Mouse (Mus musculus) hindbrain, postnatal 0 days (tissue): ENCODE measurements at regions not wholly inside any gene's neighbourhood (a gene's known extent, or its start where the extent isn't known, plus 50 kb on each side); places are given as distances from the start of the nearest gene placed in this dataset.

ENCODE experiments used
- ATAC-seq: fragments of 200-750 bp; cut with Nextera tagmentation; 2 replicates; pipeline ENCODE4 v1.8.0; 2017; ENCODE audit warnings: mild to moderate bottlenecking, moderate TSS enrichment, moderate library complexity
- DNase-seq: peaks from one replicate; pipeline ENCODE4 v3.0.0-alpha.2; 2015; ENCODE audit warnings: low spot score
- H3K27ac ChIP-seq: fragments of 300-500 bp; sonication (generic); 2 replicates; pipeline ENCODE4 v1.5.1; 2014; ENCODE audit warnings: mild to moderate bottlenecking
- H3K27me3 ChIP-seq: fragments of 300-500 bp; sonication (generic); 2 replicates; pipeline ENCODE4 v1.6.1; 2014; ENCODE audit warnings: low read length, mixed read lengths; ENCODE audit not compliant: insufficient read depth
- H3K36me3 ChIP-seq: fragments of 300-500 bp; sonication (generic); 2 replicates; pipeline ENCODE4 v1.6.1; 2014; ENCODE audit warnings: low read length, mixed read lengths; ENCODE audit not compliant: insufficient read depth
- H3K4me1 ChIP-seq: fragments of 300-500 bp; sonication (generic); 2 replicates; pipeline ENCODE4 v1.6.1; 2014; ENCODE audit warnings: antibody characterized with exemption, low read length, mixed read lengths; ENCODE audit not compliant: insufficient read depth
- H3K4me2 ChIP-seq: fragments of 300-500 bp; sonication (generic); 2 replicates; pipeline ENCODE4 v1.6.1; 2014; ENCODE audit warnings: low read depth, mild to moderate bottlenecking, low read length, moderate library complexity, mixed read lengths
- H3K4me3 ChIP-seq: fragments of 300-500 bp; sonication (generic); 2 replicates; pipeline ENCODE4 v1.5.1; 2014; ENCODE audit warnings: low read length
- H3K9ac ChIP-seq: fragments of 300-500 bp; sonication (generic); replicated peaks from 2 replicates; pipeline ENCODE4 v1.6.1; 2014; ENCODE audit warnings: mild to moderate bottlenecking, low read length, moderate library complexity, mixed read lengths
- H3K9me3 ChIP-seq: fragments of 300-500 bp; sonication (generic); 2 replicates; pipeline ENCODE4 v1.6.1; 2016; ENCODE audit warnings: low read length, mixed read lengths
- CTCF ChIP-seq: IDR thresholded peaks from 2 replicates; pipeline ENCODE4 v1.5.1; 2016; ENCODE audit warnings: antibody characterized with exemption, control low read depth, low read depth
- WGBS: fragments of 180-500 bp; shearing (Covaris S2); extraction: QIAGEN DNeasy Blood & Tissue Kit; methylation state at CpG from one replicate; pipeline ENCODE4 v1.1.7; 2014; 5-methylcytosine and 5-hydroxymethylcytosine counted together

DNA sequence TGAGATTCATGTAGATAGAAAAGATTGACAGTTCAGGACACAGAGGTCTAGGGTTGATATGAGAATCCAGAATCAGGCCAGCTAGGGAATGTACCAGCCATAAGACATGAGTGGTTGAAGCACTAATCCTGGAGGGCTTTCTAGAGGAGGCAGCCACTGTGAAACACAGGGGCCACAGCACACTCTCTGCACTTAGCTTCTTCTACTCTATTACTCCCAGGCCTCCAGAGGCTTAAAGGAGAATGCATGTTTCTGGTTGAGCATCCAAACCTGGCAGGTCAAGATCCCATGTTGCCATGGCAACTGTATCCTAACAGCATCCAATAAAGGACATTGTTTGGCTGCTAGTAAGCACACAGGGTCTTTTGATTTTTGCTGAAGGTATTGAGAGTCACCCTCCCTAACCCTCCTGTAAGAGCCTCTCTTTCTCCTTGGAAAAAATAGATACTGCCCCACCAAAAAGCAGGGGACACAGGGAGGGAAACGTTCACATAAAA, 76.9 kb upstream of the Pcbd1 start:
- Histone ChIP-seq H3K4me3 (no peak overlapping the region), H3K36me3 (no peaks in the 10 kb centered on the region), H3K4me1 (peaks cover 10% of the 10 kb centered on the region; the same call in 1 of the 2 replicates), H3K27ac (no peak overlapping the region), H3K27me3 (no peaks in the 10 kb centered on the region), H3K9me3 (no peaks in the 10 kb centered on the region), H3K4me2 (no peak overlapping the region), H3K9ac (no peak overlapping the region)
- no peak for TF ChIP-seq CTCF
- DNase-seq: peak; percentile 67
- WGBS: 33% methylated on average over 1 of the region's 1 CpGs
- peak; percentile 33; the same call in 1 of the 2 replicates for ATAC-seq

- Histone ChIP-seq H3K9me3 (no peaks in the 10 kb centered on the region), H3K4me2 (no peak overlapping the region), H3K4me1 (peaks cover 10% of the 10 kb centered on the region; the same call in 1 of the 2 replicates), H3K4me3 (no peak overlapping the region), H3K36me3 (no peaks in the 10 kb centered on the region), H3K27ac (no peak overlapping the region), H3K27me3 (no peaks in the 10 kb centered on the region), H3K9ac (no peak overlapping the region)
- ATAC-seq (0 out of 2 replicates have a peak, but pooled peaks have one; percentile 30), DNase-seq (peak; percentile 68)
- TF ChIP-seq CTCF: no peak
- 38% methylated on average over 4 of the region's 4 CpGs for WGBS
Observed at GRCm38 (mm10) chr10:61010697-61011096, 78.4 kb upstream of the Pcbd1 start.

- H3K27ac ChIP-seq: no peak overlapping the region
- TF ChIP-seq CTCF: no peak
- ATAC-seq (no peak), DNase-seq (no peak)
- H3K4me1 ChIP-seq: peaks cover 10% of the 10 kb centered on the region; the same call in 1 of the 2 replicates
- no peaks in the 10 kb centered on the region for H3K36me3 ChIP-seq
- H3K4me2 ChIP-seq: no peak overlapping the region
- H3K9ac ChIP-seq: no peak overlapping the region
- no peak overlapping the region for H3K4me3 ChIP-seq
- no peaks in the 10 kb centered on the region for H3K9me3 ChIP-seq
- no peaks in the 10 kb centered on the region for H3K27me3 ChIP-seq
- 81% methylated on average over 3 of the region's 3 CpGs for WGBS
Observed at GRCm38 (mm10) chr10:61007403-61007802, 81.7 kb upstream of the Pcbd1 start.

GRCm38 (mm10) chr10:61001745-61002160, 87.4 kb upstream of the Pcbd1 start:
- 92% methylated on average over 22 of the region's 22 CpGs for WGBS
- H3K9ac ChIP-seq: no peak overlapping the region
- H3K4me3 ChIP-seq: no peak overlapping the region
- no peak for TF ChIP-seq CTCF
- no peak overlapping the region for H3K27ac ChIP-seq
- H3K4me1 ChIP-seq: no peaks in the 10 kb centered on the region
- no peaks in the 10 kb centered on the region for H3K36me3 ChIP-seq
- H3K9me3 ChIP-seq: no peaks in the 10 kb centered on the region
- H3K4me2 ChIP-seq: no peak overlapping the region
- H3K27me3 ChIP-seq: no peaks in the 10 kb centered on the region
- no peak for ATAC-seq
- DNase-seq: no peak

GRCm38 (mm10) chr10:60997393-60997792, 91.7 kb upstream of the Pcbd1 start:
- no peak overlapping the region for H3K4me2 ChIP-seq
- no peak for TF ChIP-seq CTCF
- ATAC-seq: no peak
- no peak overlapping the region for H3K27ac ChIP-seq
- H3K4me1 ChIP-seq: no peaks in the 10 kb centered on the region
- H3K9me3 ChIP-seq: 0 out of 2 replicates have a peak, but pooled peaks cover 4% of the 10 kb centered on the region
- DNase-seq: no peak
- no peaks in the 10 kb centered on the region for H3K36me3 ChIP-seq
- no peak overlapping the region for H3K9ac ChIP-seq
- 71% methylated on average over 9 of the region's 9 CpGs for WGBS
- H3K4me3 ChIP-seq: no peak overlapping the region
- H3K27me3 ChIP-seq: no peaks in the 10 kb centered on the region

DNA sequence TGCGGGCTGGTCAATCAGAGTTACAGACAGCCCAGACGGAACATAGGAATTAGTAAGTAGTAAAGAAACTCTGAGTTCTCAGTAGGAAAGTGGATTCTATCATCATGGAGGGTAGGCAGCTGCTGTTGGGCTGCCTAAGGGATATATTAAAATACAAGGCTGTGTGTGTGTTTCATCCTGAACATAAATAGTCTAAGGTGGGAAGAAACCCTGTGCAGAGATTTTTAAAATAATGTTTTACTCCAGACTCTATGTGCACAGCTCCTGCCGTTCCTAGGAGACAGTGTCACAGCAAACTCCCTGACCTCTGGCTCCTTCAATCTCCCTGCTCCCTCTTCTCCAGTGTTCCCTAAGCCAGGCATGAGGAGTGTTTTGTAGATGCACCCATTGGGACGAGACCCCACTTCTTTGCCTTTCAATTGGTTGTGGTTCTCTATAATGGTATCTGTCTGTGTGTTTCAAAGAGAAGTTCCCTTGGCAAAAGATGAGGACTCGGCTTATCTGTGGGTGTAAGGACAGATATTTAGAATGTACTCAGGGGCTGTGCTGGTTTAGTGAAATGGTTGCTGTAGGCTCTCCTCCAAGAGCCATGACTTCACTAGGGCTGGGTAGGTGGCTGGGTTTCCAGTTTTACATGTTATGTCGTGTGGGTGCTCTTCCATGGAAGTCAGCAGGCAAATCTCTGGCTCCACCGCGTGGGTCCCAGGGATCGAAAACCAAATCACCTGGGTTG, 93.1 kb upstream of the Pcbd1 start:
- Histone ChIP-seq H3K27me3 (no peaks in the 10 kb centered on the region), H3K36me3 (no peaks in the 10 kb centered on the region), H3K27ac (no peak overlapping the region), H3K4me3 (no peak overlapping the region), H3K9ac (no peak overlapping the region), H3K4me2 (no peak overlapping the region), H3K4me1 (no peaks in the 10 kb centered on the region), H3K9me3 (0 out of 2 replicates have a peak, but pooled peaks cover 4% of the 10 kb centered on the region)
- DNase-seq (no peak), ATAC-seq (no peak)
- 82% methylated on average over 9 of the region's 9 CpGs for WGBS
- TF ChIP-seq CTCF: no peak

GRCm38 (mm10) chr10:60985109-60985576, 104.0 kb upstream of the Pcbd1 start:
- Histone ChIP-seq H3K36me3 (no peaks in the 10 kb centered on the region), H3K9ac (no peak overlapping the region), H3K4me3 (no peak overlapping the region), H3K4me1 (no peaks in the 10 kb centered on the region; the same call in 1 of the 2 replicates), H3K27ac (no peak overlapping the region), H3K9me3 (no peaks in the 10 kb centered on the region), H3K27me3 (no peaks in the 10 kb centered on the region), H3K4me2 (no peak overlapping the region)
- WGBS: 7% methylated on average over 10 of the region's 10 CpGs
- peak; percentile 78 for DNase-seq
- ATAC-seq: peak; percentile 63
- TF ChIP-seq CTCF: peak; percentile 74
